Mouse (Mus musculus): ENCODE results near the gene AA792892.
"Not testable (repeated sequence)": the region's sequence is repeated elsewhere in the genome, so short reads cannot be mapped to it uniquely, and the experiment has no call there.

AA792892 gene

GRCm38 (mm10) chr5:94339449-94339848, at the start of gene AA792892:
Gene AA792892, plus strand, starts transcription at chr5:94339749.
- not testable (repeated sequence) for DNase-seq (ENCODE audit: low read depth, low spot score)

DNA sequence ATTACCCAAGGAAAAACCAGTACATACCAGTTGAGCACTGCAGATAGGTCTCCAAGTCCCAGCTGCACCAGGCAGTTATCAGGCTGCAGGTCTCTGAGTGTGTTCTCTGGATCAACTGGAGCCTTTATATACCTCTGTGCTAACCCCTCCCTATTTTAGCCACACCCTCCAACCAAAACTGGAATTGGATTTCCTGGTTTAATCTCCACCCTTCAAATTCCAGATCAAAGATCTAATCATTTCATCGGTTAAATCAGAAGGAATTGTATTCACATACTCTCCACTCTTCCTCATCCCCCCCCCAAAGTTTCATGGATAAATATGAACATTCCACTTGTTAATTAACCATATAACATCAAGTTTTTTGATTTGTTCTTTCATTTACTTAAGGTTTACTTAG, 32.9 kb upstream of the AA792892 start, which contains the start of gene A430089I19Rik:
Gene A430089I19Rik, minus strand, starts transcription at position 101 of the 400 bp plus-strand sequence.
- DNase-seq (ENCODE audit: low read depth, low spot score), result not testable (repeated sequence)

GRCm38 (mm10) chr5:94314135-94314534, 25.4 kb upstream of the AA792892 start, which contains the start of gene Gm6502:
Gene Gm6502, plus strand, starts transcription at chr5:94314435.
- DNase-seq (ENCODE audit: low read depth, low spot score), result not testable (repeated sequence)

Measured in skeletal muscle tissue, adult 2 months (tissue).